Mouse (Mus musculus) urinary bladder, adult 2 months (tissue): ENCODE measurements around the gene Lingo2. TPM values are rescaled to one million over a fixed set of nuclear protein-coding genes. Genes with fewer than 3 reads are reported as not detected.

ENCODE experiments used
- DNase-seq: peaks from one replicate; pipeline ENCODE4 v3.0.0; 2022; ENCODE audit warnings: low spot score
- polyA plus RNA-seq: library from polyadenylated mRNA; depleted of rRNA; stranded (reverse); fragments of >200 nt; gene quantifications from 2 replicates; pipeline ENCODE4 v1.2.3, GENCODE M21; 2012

The Lingo2 gene
- polyA plus RNA-seq, 1 experiment, result not detected

DNA sequence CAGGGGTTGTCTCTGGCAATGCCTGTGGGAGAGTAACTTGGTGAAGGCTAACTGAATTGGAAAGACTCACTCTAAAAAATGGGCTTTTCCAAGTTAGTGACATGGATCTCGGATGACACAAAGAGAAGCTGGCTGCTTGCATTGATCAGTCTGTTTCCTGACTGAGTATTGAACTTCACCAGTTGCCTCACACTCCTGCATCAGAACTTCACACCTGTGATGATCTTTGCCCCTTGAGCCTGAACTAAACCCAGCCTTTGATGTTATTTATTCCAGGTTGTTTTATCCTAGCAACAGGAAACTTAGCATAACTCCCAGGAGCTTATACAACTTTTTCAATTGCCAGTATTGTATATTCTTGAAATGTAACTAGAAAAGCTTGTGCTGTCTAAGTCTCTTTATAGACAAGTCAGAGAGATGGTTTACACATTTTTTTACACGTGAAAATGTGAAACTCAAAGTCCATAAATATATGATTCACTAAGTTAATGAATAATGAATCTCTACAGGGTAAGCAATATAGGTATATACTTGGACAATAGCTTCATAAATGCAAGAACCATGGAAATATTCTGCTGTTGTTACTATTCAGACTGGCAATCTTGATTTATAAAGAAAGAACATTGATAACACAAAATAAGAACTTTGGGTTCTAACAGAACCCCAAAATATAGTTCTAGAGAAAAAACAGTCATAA is 410.7 kb downstream of the Lingo2 start:
- DNase-seq, result no peak

DNA sequence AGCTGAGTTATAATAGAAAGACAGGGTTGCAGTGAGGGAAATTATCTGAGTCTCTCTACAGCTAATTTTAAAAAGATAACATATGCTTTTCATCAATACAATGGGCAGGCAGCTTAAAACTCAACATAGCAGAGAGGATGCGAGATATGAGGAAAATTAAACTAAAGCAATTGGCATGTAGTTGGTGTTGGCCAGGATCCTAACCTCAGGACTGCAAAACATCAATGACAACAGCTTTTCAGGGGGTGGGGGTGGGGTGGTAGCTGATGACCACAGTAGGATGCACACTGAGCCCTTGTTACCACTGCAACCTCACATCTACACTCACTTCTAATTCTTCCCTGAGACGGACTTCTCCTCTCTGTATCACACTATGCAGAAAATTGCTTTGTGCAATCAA is 417.7 kb downstream of the Lingo2 start:
- DNase-seq, result no peak

DNA sequence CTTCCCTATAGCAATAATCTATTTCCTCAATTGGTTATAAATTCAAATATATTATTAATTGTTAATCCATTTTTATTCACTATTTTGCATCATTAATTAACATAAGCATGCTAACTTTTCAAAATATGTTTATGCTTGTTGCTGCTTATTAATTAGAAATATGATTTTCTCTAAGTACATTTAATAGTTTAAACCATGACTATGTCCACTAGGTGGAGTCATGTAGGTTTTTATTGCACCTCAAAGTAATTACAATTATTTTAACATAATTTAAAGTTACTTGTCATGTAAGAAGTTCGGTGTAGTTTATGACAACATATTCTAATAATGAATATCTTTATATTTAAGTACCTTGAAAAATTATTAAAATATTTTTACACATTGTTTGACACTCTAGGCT is 461.3 kb downstream of the Lingo2 start:
- no peak for DNase-seq

DNA sequence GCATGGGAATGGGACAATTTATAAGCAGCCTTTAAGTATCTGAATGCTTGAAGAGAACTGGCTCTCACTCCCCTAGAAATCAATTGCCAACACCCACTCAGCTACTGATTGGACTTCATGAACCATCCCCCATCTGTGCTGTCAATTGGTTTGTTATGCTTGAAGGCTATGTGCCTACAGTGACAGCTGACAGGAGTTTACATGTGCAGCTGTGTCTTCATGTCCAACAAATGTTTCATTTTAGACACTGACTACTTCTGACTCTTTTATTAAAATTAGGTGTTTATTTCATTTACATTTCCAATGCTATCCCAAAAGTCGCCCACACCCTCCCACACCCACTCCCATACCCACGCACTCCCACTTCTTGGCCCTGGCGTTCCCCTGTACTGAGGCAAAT is 516.3 kb downstream of the Lingo2 start:
- no peak for DNase-seq

DNA sequence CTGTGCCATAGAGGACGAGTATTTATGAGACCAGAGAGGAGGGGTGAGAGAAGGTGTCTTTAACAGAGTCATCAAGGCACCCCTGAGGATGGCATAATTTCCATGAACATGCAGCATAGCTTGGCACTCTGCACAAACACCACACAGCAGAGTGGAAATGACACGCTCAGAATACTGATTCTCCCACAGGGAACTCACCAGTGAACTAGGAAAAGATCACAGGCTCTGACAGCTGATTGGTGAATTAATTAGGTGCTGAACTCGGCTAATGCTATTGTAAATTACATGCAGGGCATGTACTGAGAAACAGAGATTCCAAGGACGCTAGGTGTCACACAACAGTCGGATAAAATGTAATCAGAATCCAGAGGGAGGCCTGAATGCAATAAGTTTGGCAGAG is 525.4 kb downstream of the Lingo2 start:
- DNase-seq, result no peak

DNA sequence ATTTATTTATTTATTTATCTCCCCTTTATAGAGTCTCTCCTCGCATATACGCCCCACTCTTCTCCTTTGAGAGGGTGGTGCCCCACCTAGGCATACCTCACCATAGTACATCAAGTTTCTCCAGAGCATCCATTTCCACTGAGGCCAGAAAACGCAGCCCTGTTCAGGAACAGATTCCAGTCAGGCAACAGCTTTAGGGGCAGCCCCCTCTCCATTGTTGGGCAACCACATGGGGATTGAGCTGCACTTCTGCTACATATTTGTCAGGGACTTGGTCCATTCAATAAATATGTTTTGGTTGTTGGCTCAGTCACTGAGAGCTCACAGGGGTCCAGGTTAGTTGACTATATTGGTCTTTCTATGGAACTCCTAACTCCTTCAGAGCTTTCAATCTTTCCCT is 544.2 kb downstream of the Lingo2 start:
- DNase-seq, result no peak

DNA sequence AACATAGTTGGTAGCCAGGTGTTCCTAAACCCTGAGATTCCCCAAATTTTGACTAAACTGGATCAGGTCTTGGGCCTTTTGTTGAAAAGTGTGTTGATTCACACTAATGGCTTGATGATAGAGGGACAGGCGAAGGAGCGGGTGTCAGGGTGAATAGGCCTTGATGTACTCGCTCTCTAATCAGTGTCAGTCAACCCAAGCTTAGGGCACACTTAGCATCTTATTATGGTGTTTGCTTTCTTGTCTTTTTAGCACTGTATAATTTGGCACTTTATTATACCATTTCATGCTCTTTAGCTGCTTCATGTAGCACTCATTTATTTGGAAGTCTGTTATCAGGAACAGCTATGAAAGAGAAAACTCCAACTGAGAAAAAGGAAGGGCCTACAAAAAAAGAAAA is 582.6 kb downstream of the Lingo2 start:
- no peak for DNase-seq

DNA sequence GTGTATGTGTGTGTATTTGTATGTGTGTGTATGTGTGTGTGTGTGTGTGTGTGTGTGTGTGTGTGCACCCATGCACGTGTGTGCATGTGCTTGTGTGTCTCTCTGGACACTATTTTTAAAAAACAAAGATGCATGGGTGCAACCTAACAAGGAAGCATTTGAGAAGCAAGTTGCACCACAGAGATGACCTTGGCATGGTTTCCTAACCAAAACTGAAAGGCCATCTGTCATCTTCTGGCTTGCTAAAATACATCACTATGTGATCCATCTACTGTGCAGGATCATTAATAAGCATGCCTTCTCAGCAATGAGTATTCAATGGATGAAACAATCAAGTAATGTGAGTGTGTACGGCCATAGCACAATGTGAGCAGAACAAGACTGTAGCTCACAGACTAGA is 597.1 kb downstream of the Lingo2 start:
- DNase-seq, result no peak

DNA sequence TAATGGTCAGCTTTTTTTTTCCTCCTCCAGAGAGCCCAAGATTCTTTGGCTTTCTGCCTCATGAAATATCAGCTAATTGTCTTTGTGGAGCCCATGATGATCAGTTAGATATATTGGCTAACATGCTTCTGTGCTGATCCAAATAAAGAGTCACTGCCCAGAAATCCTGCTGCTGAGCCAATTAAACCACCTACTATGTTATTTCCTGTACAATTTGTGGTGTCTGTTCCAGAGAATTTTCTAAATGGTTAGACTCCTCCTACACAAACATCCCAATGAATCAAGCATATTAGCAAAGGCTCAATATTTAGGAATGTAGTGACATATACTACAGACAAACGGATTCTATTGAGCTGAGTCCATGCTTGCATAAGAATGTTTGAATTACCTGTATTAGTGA is 619.8 kb downstream of the Lingo2 start:
- no peak for DNase-seq

DNA sequence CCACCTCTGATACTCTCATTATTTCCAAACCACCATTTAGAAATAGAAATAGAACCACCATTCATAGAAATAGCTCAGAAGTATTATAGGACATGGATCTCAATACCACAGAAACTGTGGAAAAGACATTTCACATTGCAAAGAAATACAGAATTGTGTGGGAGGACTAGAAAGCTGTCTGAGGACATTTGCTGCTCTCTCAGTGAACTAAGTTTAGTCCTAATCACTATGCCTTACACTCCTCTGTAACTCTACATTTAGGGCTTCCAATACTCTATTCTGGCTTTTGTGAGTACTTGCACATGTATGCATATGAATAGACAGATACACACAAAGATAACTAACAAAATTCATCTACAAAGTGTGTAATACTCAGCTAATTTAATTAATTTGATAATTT is 625.9 kb downstream of the Lingo2 start:
- DNase-seq, result no peak

DNA sequence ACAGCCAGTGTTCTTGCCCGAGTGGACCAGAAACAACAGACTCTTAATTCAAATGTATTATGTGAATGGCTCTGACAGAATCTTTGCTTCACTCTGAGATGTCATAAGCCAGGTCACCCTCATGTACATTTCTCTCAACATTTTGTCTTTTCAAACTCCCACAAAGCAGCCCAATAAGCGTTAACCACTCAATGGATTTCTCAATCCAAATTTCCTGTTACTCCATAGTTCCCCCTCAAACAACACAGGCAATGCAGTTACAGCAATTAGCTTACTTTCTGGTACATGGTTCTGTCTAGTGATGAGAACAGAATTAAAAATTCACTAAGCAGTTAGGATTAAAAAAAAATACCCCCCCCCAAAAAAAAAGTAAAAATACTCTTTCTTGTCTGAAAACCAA is 638.5 kb downstream of the Lingo2 start:
- DNase-seq, result no peak

DNA sequence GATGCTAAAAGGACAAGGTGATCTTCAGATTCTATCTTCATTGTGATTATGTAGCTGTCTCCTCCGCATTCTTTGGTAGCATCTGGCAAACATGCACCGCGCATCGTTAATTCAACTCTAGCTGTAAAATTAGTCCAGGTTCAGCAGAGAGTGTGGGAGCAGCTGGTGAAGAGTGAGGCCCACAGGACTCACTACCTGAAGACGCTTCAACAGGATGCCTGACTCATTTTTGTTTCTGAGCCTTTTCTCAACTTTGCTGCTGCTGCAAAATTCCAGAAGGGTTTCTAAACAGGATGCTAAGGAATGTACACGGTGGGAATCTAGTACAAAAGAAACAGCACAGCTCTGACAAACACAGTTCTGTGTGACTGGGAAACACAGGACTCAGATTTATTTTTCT is 640.1 kb downstream of the Lingo2 start:
- no peak for DNase-seq

DNA sequence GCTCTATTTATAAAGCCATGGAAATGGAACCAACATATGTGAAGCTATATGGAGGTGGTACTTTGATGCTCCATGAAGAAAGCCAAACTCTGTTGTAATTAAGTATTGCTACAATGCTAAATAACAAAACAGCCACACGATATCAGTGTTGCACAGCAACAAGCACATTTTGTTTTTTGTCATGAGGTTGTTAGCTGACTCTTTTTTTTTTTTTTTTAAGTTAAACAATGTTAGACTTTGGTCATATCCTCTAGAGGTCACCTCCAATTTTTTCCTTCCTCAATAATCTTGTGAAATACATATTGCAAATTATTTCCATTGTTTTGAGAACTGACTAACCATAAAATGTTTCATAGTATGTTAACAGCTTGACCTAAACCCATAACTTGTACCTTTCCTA is 646.3 kb downstream of the Lingo2 start:
- DNase-seq, result no peak

DNA sequence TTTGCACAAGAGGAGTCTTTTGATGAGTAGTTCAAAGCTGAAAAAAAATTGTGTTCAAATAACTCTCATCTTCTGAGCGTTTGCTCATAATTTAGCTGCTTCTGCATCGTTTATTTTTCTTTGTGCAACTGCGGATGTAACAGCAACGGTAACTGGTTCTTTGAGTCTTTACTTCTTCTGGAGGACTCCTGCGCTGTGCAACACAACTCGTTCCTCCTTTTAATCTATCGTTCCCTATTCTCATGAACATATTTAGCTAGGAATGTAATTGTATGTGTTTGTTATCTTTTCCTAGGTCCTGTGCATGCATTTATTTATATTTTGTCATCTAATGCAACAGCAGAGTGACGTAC is 661.9 kb downstream of the Lingo2 start:
- DNase-seq, result no peak

DNA sequence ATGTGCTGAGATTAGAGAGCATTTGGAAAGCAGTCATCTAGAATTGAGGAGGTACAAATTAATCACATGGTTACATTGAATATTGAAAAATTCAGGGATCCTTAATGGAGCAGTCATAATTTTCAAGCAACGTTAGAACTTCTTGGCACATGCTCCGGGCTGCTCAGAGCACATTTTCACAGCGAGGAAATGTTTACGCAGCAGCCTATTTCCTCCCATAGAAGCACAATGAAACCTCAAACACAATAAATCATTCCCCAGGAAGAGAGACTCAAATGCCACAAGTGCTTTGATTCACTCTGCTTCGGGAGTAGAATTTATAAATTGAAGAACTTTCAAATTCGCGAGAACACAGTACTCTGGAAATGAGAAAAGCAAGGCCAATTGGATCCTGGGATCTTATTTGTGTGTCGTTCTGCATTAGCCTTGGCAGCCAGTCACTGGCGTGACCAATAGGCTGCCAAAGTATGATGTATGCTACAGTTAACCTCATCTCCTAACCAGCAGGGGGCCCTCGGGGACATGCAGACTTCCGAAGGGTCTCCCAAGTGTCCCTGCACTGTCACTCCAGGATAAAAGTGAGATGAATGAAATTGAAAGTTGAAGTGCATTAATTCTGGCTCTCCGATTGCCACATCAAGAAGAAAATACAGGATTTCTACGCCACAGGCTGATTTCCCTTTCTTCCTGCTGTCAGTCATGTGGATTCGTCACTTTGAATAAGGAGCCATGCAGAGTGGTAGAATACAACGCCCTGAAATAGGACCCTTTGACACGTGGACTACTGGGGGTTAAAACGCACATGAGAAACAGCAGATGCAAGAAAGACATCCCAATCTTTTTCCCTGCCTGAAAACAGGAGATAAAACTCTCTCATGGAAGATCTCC is 662.5 kb downstream of the Lingo2 start:
- DNase-seq, result no peak

DNA sequence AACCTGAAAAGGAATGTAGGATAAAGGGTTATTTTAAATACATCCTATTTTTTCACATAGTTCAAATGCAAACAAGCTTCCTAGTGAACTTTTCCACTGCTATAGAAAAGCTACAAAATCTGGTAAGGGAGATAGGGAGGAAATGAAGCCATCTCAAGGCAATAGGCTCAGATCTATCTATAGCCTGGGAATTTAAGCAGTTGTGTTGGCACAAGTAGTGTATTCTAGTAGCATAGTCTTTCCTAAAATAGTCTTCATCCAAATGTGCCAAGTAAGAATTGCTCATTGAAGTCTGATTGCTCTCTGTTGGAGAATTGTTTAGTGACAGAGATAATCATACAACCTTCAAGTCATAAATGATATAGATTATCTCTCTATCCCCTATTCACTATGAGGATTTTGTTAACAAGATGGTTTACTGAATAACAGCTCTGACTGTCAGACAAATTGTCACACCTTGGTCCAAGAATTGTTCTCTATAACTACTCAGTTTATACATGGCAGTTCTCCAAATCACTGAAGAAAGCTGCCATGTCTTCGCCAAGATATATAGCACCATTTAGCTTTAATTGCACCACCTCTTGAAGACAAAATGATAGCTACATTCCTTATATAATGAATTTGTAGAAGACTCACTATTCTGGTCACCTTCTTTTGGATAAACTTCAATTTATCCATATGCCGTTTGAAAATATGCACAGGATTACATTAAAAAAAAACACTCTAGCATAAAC is 688.9 kb downstream of the Lingo2 start:
- DNase-seq, result no peak

DNA sequence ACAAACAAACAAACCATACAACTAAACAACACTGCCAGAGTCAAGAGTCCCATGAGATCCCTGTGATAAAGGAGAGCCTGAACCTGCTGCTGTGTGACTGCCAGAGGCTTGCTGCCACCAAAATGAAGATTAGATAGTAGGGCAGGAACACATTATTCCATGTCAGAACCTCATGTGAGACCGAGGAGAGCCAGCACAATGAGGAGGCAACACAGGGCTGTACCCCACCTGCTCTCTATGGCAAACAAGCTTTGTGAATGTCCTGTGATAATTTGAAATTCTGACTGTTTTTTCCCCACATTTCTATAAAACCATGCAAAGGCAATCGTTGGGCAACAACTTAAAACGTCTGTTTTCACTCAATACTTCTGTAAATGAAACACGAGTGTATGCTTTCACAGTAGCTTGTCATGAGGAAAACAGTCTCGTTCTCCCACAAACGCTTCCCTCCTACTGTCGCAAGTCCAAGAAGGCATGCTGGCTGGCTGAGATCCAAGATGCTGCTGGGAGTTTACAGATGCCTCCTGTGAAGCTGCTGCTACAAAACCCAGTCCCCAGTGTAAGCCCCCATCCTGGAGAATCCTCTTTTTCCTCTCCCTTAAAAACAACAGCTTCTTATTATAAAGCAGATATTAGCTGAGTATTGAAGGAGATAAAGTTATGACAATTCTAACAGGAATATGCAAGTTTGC is 765.2 kb downstream of the Lingo2 start:
- no peak for DNase-seq

DNA sequence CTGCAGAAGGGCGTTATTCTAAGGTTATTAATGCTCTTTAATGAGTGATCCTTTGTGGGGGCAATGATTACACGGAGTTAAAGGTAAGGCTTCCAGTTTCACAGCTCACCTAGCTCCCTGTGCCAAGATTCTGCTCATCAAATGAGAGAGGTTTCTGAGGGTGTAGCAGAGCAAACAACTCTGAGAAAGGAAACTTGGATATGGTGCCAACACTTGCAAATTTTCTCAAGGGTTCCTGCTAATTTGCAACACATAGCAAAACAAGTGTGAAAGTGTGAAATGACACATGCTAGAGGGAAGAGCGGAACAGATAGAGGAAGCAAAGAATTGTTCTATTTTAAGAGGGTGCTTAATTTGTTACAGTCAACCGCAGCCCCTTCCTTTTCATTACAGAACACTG is 767.9 kb downstream of the Lingo2 start:
- no peak for DNase-seq

DNA sequence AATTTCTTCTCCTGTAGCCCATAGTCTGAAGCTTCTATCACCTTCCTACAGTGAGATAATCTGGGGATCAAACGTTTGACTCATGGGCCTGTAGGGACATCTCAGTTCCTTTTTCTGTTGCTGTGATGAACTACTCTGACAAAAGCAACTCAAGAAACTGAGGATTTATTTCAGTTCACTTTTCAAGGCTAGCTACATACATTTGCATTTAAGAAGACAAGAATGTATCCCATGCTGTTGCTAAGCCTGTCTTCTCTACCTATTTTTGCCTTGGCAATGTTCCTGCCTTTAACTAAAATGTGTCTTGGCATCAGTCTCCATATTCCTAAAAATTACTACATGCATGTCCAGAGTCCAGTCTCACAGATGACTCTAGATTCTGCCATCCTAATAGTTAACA is 781.4 kb downstream of the Lingo2 start:
- DNase-seq, result no peak

DNA sequence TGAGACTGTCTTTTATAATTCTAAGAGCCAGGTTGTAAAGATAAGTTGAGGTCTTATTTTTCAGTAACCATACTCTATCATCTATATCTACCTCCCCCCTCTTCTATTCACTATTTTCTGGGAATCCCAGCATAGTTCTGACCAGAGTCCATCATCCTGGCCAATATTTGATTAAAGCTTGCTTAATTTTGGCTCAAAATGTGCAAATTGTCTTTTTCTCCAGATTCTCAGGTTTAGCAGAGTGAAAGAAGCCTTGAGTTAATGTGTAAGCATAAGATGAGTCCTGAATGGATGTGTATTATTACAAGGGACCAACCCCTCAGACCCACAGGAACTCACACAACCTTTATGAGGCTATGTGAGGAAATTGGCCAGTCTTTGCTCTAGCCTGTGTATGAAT is 820.2 kb downstream of the Lingo2 start:
- DNase-seq, result no peak

DNA sequence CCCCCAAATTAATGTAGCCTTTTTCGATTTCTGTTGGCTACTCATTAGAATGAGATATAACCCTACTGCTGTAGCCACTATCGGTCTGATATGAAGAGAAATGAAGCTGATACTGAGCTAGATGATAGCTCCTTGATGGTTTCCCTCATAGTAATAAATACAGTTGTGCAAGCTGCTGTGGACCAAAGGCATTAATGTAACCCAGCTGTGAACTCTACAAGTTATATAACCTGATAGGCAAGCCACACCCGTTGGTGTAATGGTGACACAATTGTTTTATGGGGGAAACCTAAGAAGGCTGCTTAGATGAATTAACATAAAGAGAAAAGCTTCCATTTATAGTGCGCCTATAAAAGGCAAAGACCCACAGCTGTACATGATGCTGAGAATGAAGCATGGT is 856.1 kb downstream of the Lingo2 start:
- no peak for DNase-seq
